Mouse (Mus musculus) intestine, postnatal 0 days (tissue): ENCODE results near the gene Olfr1414. TPM values are rescaled to one million over a fixed set of nuclear protein-coding genes. Genes with fewer than 3 reads are reported as not detected.

Experiments used
- ATAC-seq: fragments of 200-750 bp; cut with Nextera tagmentation; 2 replicates; pipeline ENCODE4 v1.8.0; 2017; ENCODE audit warnings: mild to moderate bottlenecking, moderate TSS enrichment, moderate library complexity
- H3K27ac ChIP-seq: fragments of 300-500 bp; sonication (generic); 2 replicates; pipeline ENCODE4 v1.5.1; 2014; ENCODE audit warnings: mild to moderate bottlenecking, low read depth, low read length, moderate library complexity
- H3K27me3 ChIP-seq: fragments of 300-500 bp; sonication (generic); replicated peaks from 2 replicates; pipeline ENCODE4 v1.6.1; 2014; ENCODE audit warnings: low read length, mixed read lengths; ENCODE audit not compliant: control insufficient read depth, insufficient read depth
- H3K36me3 ChIP-seq: fragments of 300-500 bp; sonication (generic); 2 replicates; pipeline ENCODE4 v1.6.1; 2014; ENCODE audit warnings: mild to moderate bottlenecking, moderate library complexity; ENCODE audit not compliant: control insufficient read depth, insufficient read depth
- H3K4me1 ChIP-seq: fragments of 300-500 bp; sonication (generic); replicated peaks from 2 replicates; pipeline ENCODE4 v1.6.1; 2014; ENCODE audit warnings: antibody characterized with exemption, low read length, mixed read lengths; ENCODE audit not compliant: control insufficient read depth, insufficient read depth
- H3K4me2 ChIP-seq: fragments of 300-500 bp; sonication (generic); replicated peaks from 2 replicates; pipeline ENCODE4 v1.6.1; 2014; ENCODE audit warnings: low read depth, mild to moderate bottlenecking, moderate library complexity
- H3K4me3 ChIP-seq: fragments of 300-500 bp; sonication (generic); 2 replicates; pipeline ENCODE4 v1.5.1; 2014; ENCODE audit warnings: low read depth, low read length
- H3K9ac ChIP-seq: fragments of 300-500 bp; sonication (generic); 2 replicates; pipeline ENCODE4 v1.6.1; 2014; ENCODE audit warnings: mild to moderate bottlenecking, low read depth, low read length
- H3K9me3 ChIP-seq: fragments of 300-500 bp; sonication (generic); 2 replicates; pipeline ENCODE4 v1.6.1; 2016; ENCODE audit warnings: mixed run types; ENCODE audit not compliant: control insufficient read depth
- CTCF ChIP-seq: sonication (generic); IDR thresholded peaks from 2 replicates; pipeline ENCODE4 v1.5.1; 2016; ENCODE audit warnings: low read depth, mild to moderate bottlenecking, control low read depth, antibody characterized with exemption, moderate library complexity
- WGBS: fragments of 180-500 bp; shearing (Covaris S2); extraction: QIAGEN DNeasy Blood & Tissue Kit; methylation state at CpG from one replicate; pipeline ENCODE4 v1.1.7; 2014; 5-methylcytosine and 5-hydroxymethylcytosine counted together
- microRNA-seq: library from miRNA; unstranded; fragments of <30 nt; microRNA quantifications from one replicate; pipeline ENCODE4, GENCODE M21; 2016
- polyA plus RNA-seq: library from polyadenylated mRNA; unstranded; fragments of >200 nt; fragmentation: Nextera tagmentation; extraction: Ambion mirVana; gene quantifications from 2 replicates; pipeline ENCODE4 v1.2.1, GENCODE M21; 2015

Gene Olfr1414
- polyA plus RNA-seq, 1 experiment from 2014 or later, result not detected

- no peak for TF ChIP-seq CTCF
- Histone ChIP-seq H3K4me2 (no peak overlapping the region), H3K36me3 (peaks cover 70% of the 10 kb centered on the region), H3K27ac (no peak overlapping the region), H3K4me1 (no peaks in the 10 kb centered on the region), H3K9me3 (no peaks in the 10 kb centered on the region), H3K9ac (no peak overlapping the region), H3K27me3 (no peaks in the 10 kb centered on the region), H3K4me3 (no peak overlapping the region)
- 76% methylated on average over 4 of the region's 4 CpGs for WGBS
- no peak for ATAC-seq
Measured at GRCm38 (mm10) chr1:92468891-92469290, 49.6 kb downstream of the Olfr1414 start.

DNA sequence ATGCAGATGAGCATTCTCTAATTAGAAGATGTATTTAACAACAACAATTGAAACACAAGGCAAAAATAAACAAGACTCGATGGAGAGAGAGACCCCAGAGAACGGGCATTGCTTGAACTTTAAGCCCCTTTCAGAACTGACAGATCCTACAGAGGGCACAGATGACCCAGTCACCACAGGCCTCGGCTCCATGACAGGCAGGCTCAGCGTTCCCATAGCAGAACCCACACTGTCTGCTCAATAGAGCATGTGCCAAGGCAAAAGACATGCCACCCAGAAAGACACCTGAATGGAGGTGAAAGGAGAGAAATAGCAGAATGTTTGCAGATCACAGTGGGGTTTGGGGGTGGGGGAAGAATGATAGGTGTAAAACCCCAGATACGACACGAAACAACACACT lies 60.0 kb downstream of the Olfr1414 start:
- no peaks in the 10 kb centered on the region for H3K27me3 ChIP-seq
- H3K27ac ChIP-seq, result no peak overlapping the region
- no peak for ATAC-seq
- TF ChIP-seq CTCF, result no peak
- H3K36me3 ChIP-seq, result peaks cover 81% of the 10 kb centered on the region
- H3K4me3 ChIP-seq, result no peak overlapping the region
- H3K4me1 ChIP-seq, result no peaks in the 10 kb centered on the region
- no peaks in the 10 kb centered on the region for H3K9me3 ChIP-seq
- WGBS, result 87% methylated on average over 6 of the region's 6 CpGs
- no peak overlapping the region for H3K4me2 ChIP-seq
- H3K9ac ChIP-seq, result no peak overlapping the region

- Histone ChIP-seq H3K36me3 (peaks cover 81% of the 10 kb centered on the region), H3K27me3 (no peaks in the 10 kb centered on the region), H3K9ac (no peak overlapping the region), H3K4me2 (no peak overlapping the region), H3K4me1 (no peaks in the 10 kb centered on the region), H3K4me3 (no peak overlapping the region), H3K9me3 (no peaks in the 10 kb centered on the region), H3K27ac (no peak overlapping the region)
- TF ChIP-seq CTCF, result no peak
- ATAC-seq, result no peak
Measured at GRCm38 (mm10) chr1:92457758-92458157, 60.7 kb downstream of the Olfr1414 start.

Small RNA genes lying within 50 kb of the gene (microRNA-seq; reads per million reads assigned to microRNA genes)
- 1.6 reads per million for gene Mir6900

Other genes with a start within 250 kb of the Olfr1414 start
- gene Ndufa10, start 44.8 kb downstream of the Olfr1414 start, polyA plus RNA-seq, result 250 and 280 TPM in 2 replicates
- gene Olfr1416, start 33.5 kb downstream of the Olfr1414 start, polyA plus RNA-seq, result not detected in 2 replicates
- not detected in 2 replicates for gene Olfr1415, start 22.6 kb downstream of the Olfr1414 start, polyA plus RNA-seq
- not detected in 2 replicates for gene Olfr1413, start 52.7 kb upstream of the Olfr1414 start, polyA plus RNA-seq
- not detected in 2 replicates for gene Olfr1412, start 67.1 kb upstream of the Olfr1414 start, polyA plus RNA-seq
- not detected in 2 replicates for gene Olfr1411, start 75.8 kb upstream of the Olfr1414 start, polyA plus RNA-seq
- not detected in 2 replicates for gene Olfr1410, start 87.1 kb upstream of the Olfr1414 start, polyA plus RNA-seq
- gene Olfr12, start 99.1 kb upstream of the Olfr1414 start, polyA plus RNA-seq, result not detected in 2 replicates
- gene Cops9, start 123.3 kb upstream of the Olfr1414 start, polyA plus RNA-seq, result 415 and 419 TPM in 2 replicates
- not detected in 2 replicates for gene Otos, start 130.2 kb upstream of the Olfr1414 start, polyA plus RNA-seq